In the genomic region with DNA sequence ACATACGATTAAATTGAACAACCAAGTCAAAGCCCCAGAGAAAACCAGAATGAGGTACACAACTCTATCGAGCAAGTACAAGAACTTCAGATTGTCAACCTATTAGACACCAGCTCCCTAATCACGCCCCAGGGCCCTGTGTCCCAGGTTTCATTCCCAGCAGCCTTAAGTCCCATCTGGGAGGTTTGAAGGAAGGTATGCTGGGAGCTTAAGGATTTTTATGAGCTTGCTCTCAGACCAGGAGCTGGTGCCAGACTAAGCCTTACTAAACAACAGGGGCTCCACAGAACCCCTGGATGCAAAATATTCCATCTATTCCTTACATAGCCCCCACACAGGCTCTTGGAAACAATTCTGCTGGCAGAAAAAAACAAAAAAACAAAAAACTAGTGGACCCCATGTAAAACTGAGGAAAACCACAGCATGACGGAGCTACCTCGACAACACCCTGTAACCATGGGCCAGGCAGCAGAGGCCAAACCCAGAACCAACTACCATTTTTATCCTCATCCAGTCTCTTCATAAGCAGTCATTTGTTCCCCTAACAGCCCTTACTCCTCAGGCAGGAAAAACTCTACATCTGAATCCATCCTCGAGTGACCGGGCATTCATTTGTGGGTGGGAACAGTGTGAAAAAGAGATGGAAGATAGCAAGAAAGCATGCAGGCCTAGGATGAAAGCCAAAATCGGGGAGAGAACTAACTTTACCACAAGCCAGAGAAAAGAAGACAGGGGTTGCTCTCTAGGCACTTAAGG, we compare ENCODE assay signal across 8 mouse cellular contexts. TPM values are rescaled to one million over a fixed set of nuclear protein-coding genes. Genes with fewer than 3 reads are reported as not detected.
DNase-seq lines count a peak whose midpoint lies in the region; ATAC-seq lines count a peak whose summit lies in the region.
"Had no signal": no experiment of that assay in that cellular context is flagged by ENCODE, and none has a peak within 500 bp of the region (broad histone marks: within the 10 kb centered on the region; RNA-seq: fewer than 3 reads in every experiment).

No protein-coding gene starts in this region.

- H3K4me2 ChIP-seq in lung, embryonic 15.5 days = peak overlapping the region; percentile 89
- peak overlapping the region; percentile 94 for H3K4me2 ChIP-seq in embryonic facial prominence, embryonic 13.5 days
- H3K4me2 ChIP-seq in intestine, embryonic 14.5 days (ENCODE audit: low read length) = peak overlapping the region; percentile 98
- H3K4me2 ChIP-seq in neural tube, embryonic 14.5 days (ENCODE audit: low read depth, low read length) = peak overlapping the region; percentile 89

- peaks cover 29% of the 10 kb centered on the region for H3K4me1 ChIP-seq in lung, embryonic 15.5 days
- H3K4me1 ChIP-seq in embryonic facial prominence, embryonic 13.5 days = peaks cover 27% of the 10 kb centered on the region
- H3K4me1 ChIP-seq in intestine, embryonic 14.5 days (replicated peaks; ENCODE audit: control insufficient read depth, insufficient read depth, low read length) = peaks cover 19% of the 10 kb centered on the region
- peaks cover 26% of the 10 kb centered on the region for H3K4me1 ChIP-seq in neural tube, embryonic 14.5 days (ENCODE audit: control insufficient read depth, insufficient read depth, low read length)

- DNase-seq in lung, postnatal 4 days = no peak
- no peak for DNase-seq in intestine, embryonic 14.5 days (ENCODE audit: low spot score)
- no peak for DNase-seq in layer of hippocampus, adult 9-11 months
- DNase-seq in gastrocnemius, adult 18-20 months (ENCODE audit: low spot score) = no peak

- H3K36me3 ChIP-seq in lung, embryonic 15.5 days = peaks cover 35% of the 10 kb centered on the region
- peaks cover 45% of the 10 kb centered on the region for H3K36me3 ChIP-seq in embryonic facial prominence, embryonic 13.5 days
- peaks cover 41% of the 10 kb centered on the region for H3K36me3 ChIP-seq in intestine, embryonic 14.5 days (ENCODE audit: control insufficient read depth, insufficient read depth, low read length)
- peaks cover 35% of the 10 kb centered on the region for H3K36me3 ChIP-seq in neural tube, embryonic 14.5 days (ENCODE audit: control insufficient read depth, insufficient read depth, low read length)

- 5% methylated on average over 8 of the region's 8 CpGs for WGBS in lung, embryonic 15.5 days
- 9% methylated on average over 8 of the region's 8 CpGs for WGBS in embryonic facial prominence, embryonic 13.5 days
- 13% methylated on average over 8 of the region's 8 CpGs for WGBS in intestine, embryonic 14.5 days
- WGBS in neural tube, embryonic 14.5 days = 12% methylated on average over 8 of the region's 8 CpGs

- peak overlapping the region; percentile 90 for H3K4me3 ChIP-seq in lung, embryonic 15.5 days
- peak overlapping the region; percentile 99 for H3K4me3 ChIP-seq in embryonic facial prominence, embryonic 13.5 days
- peak overlapping the region; percentile 65 for H3K4me3 ChIP-seq in intestine, embryonic 14.5 days (ENCODE audit: low read depth, low read length)
- H3K4me3 ChIP-seq in neural tube, embryonic 14.5 days (ENCODE audit: low read depth, low read length) = peak overlapping the region; percentile 89

- no peaks in the 10 kb centered on the region for H3K27me3 ChIP-seq in lung, embryonic 15.5 days
- no peaks in the 10 kb centered on the region for H3K27me3 ChIP-seq in embryonic facial prominence, embryonic 13.5 days
- H3K27me3 ChIP-seq in intestine, embryonic 14.5 days (replicated peaks; ENCODE audit: control insufficient read depth, insufficient read depth, low read length) = no peaks in the 10 kb centered on the region
- no peaks in the 10 kb centered on the region for H3K27me3 ChIP-seq in neural tube, embryonic 14.5 days (ENCODE audit: control insufficient read depth, insufficient read depth, low read length)

- no peaks in the 10 kb centered on the region for H3K9me3 ChIP-seq in lung, embryonic 15.5 days
- H3K9me3 ChIP-seq in embryonic facial prominence, embryonic 13.5 days = no peaks in the 10 kb centered on the region
- H3K9me3 ChIP-seq in intestine, embryonic 14.5 days (ENCODE audit: control insufficient read depth, low read length) = no peaks in the 10 kb centered on the region
- H3K9me3 ChIP-seq in neural tube, embryonic 14.5 days (ENCODE audit: control insufficient read depth, low read length) = no peaks in the 10 kb centered on the region

- ATAC-seq in lung, embryonic 15.5 days (ENCODE audit: borderline replicate concordance, extremely low read depth, low FRiP score, low TSS enrichment) = no peak
- ATAC-seq in embryonic facial prominence, embryonic 13.5 days (ENCODE audit: insufficient number of reproducible peaks, insufficient read depth, low FRiP score, low TSS enrichment, low read depth) = no peak
- ATAC-seq in intestine, embryonic 14.5 days (replicated peaks; ENCODE audit: low FRiP score, low TSS enrichment, low read depth) = no peak
- no peak for ATAC-seq in neural tube, embryonic 14.5 days (ENCODE audit: low read depth)

- H3K27ac ChIP-seq in lung, embryonic 15.5 days = peak overlapping the region; percentile 94
- peak overlapping the region; percentile 98 for H3K27ac ChIP-seq in embryonic facial prominence, embryonic 13.5 days
- peak overlapping the region; percentile 85 for H3K27ac ChIP-seq in intestine, embryonic 14.5 days (ENCODE audit: low read depth)
- H3K27ac ChIP-seq in neural tube, embryonic 14.5 days (ENCODE audit: low read depth, low read length) = peak overlapping the region; percentile 92

- peak overlapping the region; percentile 97 for H3K9ac ChIP-seq in lung, embryonic 15.5 days
- peak overlapping the region; percentile 100 for H3K9ac ChIP-seq in embryonic facial prominence, embryonic 13.5 days
- H3K9ac ChIP-seq in intestine, embryonic 14.5 days (ENCODE audit: low read length) = peak overlapping the region; percentile 87
- H3K9ac ChIP-seq in neural tube, embryonic 14.5 days (replicated peaks; ENCODE audit: low read depth, low read length) = peak overlapping the region; percentile 98

RNA-seq across cellular contexts. Expression of gene Prrc2a, which starts 1.2 kb away (rescaled TPM):
- 169 and 179 TPM in 2 replicates for polyA plus RNA-seq in lung, embryonic 15.5 days (2015; fragmentation: Nextera tagmentation; extraction: Ambion mirVana)
- 193 and 244 TPM in 2 replicates for polyA plus RNA-seq in embryonic facial prominence, embryonic 13.5 days (2015; fragmentation: Nextera tagmentation; extraction: Ambion mirVana)
- polyA plus RNA-seq in intestine, embryonic 14.5 days (2014; fragmentation: Nextera tagmentation; extraction: Ambion mirVana) = 186 and 196 TPM in 2 replicates
- polyA plus RNA-seq in neural tube, embryonic 14.5 days (2014; fragmentation: Nextera tagmentation; extraction: Ambion mirVana) = 181 and 195 TPM in 2 replicates
- 100 to 1,000 TPM; 102 to 111 TPM for total RNA-seq in gastrocnemius, adult 18-20 months (2021)

RNA-seq across cellular contexts. Expression of gene Aif1, which starts 12.4 kb away (rescaled TPM):
- polyA plus RNA-seq in lung, embryonic 15.5 days (2015; fragmentation: Nextera tagmentation; extraction: Ambion mirVana) = 6.9 and 9.0 TPM in 2 replicates
- 8.1 and 9.8 TPM in 2 replicates for polyA plus RNA-seq in embryonic facial prominence, embryonic 13.5 days (2015; fragmentation: Nextera tagmentation; extraction: Ambion mirVana)
- polyA plus RNA-seq in intestine, embryonic 14.5 days (2014; fragmentation: Nextera tagmentation; extraction: Ambion mirVana) = 15.4 and 17.5 TPM in 2 replicates
- polyA plus RNA-seq in neural tube, embryonic 14.5 days (2014; fragmentation: Nextera tagmentation; extraction: Ambion mirVana) = 6.7 and 10.7 TPM in 2 replicates
- 1 to 10 TPM in 1 of 2 experiments, under 1 TPM in 1; 0.84 to 1.1 TPM for total RNA-seq in gastrocnemius, adult 18-20 months (2021)
- total RNA-seq: hematopoietic stem cell, adult 5-6 weeks had no signal

RNA-seq across cellular contexts. Expression of gene Lst1, which starts 24.7 kb away (rescaled TPM):
- 12.1 and 13.0 TPM in 2 replicates for polyA plus RNA-seq in lung, embryonic 15.5 days (2015; fragmentation: Nextera tagmentation; extraction: Ambion mirVana)
- polyA plus RNA-seq in embryonic facial prominence, embryonic 13.5 days (2015; fragmentation: Nextera tagmentation; extraction: Ambion mirVana) = 13.1 and 16.1 TPM in 2 replicates
- 16.9 and 19.1 TPM in 2 replicates for polyA plus RNA-seq in intestine, embryonic 14.5 days (2014; fragmentation: Nextera tagmentation; extraction: Ambion mirVana)
- 3.7 and 8.8 TPM in 2 replicates for polyA plus RNA-seq in neural tube, embryonic 14.5 days (2014; fragmentation: Nextera tagmentation; extraction: Ambion mirVana)
- total RNA-seq in gastrocnemius, adult 18-20 months (2021) = 1 to 10 TPM in 1 of 2 experiments, not detected in 1; 1.1 TPM

RNA-seq across cellular contexts. Expression of gene Bag6, which starts 28.5 kb away (rescaled TPM):
- 48.6 and 51.2 TPM in 2 replicates for polyA plus RNA-seq in lung, embryonic 15.5 days (2015; fragmentation: Nextera tagmentation; extraction: Ambion mirVana)
- polyA plus RNA-seq in embryonic facial prominence, embryonic 13.5 days (2015; fragmentation: Nextera tagmentation; extraction: Ambion mirVana) = 65.1 and 67.8 TPM in 2 replicates
- 75.5 and 79.5 TPM in 2 replicates for polyA plus RNA-seq in intestine, embryonic 14.5 days (2014; fragmentation: Nextera tagmentation; extraction: Ambion mirVana)
- polyA plus RNA-seq in neural tube, embryonic 14.5 days (2014; fragmentation: Nextera tagmentation; extraction: Ambion mirVana) = 88.3 and 102 TPM in 2 replicates
- 100 to 1,000 TPM; 233 to 265 TPM for total RNA-seq in gastrocnemius, adult 18-20 months (2021)

RNA-seq across cellular contexts. Expression of gene Ltb, which starts 30.7 kb away (rescaled TPM):
- 0.65 and 2.2 TPM in 2 replicates for polyA plus RNA-seq in lung, embryonic 15.5 days (2015; fragmentation: Nextera tagmentation; extraction: Ambion mirVana)
- 1.8 and 2.1 TPM in 2 replicates for polyA plus RNA-seq in embryonic facial prominence, embryonic 13.5 days (2015; fragmentation: Nextera tagmentation; extraction: Ambion mirVana)
- polyA plus RNA-seq in intestine, embryonic 14.5 days (2014; fragmentation: Nextera tagmentation; extraction: Ambion mirVana) = 1.1 and 1.5 TPM in 2 replicates
- 0.31 and 0.62 TPM in 2 replicates for polyA plus RNA-seq in neural tube, embryonic 14.5 days (2014; fragmentation: Nextera tagmentation; extraction: Ambion mirVana)
- total RNA-seq in gastrocnemius, adult 18-20 months (2021) = under 1 TPM in 1 of 2 experiments, not detected in 1; 0.38 TPM
